Mouse (Mus musculus) kidney, postnatal 0 days (tissue): ENCODE measurements at regions not wholly inside any gene's neighbourhood (a gene's known extent, or its start where the extent isn't known, plus 50 kb on each side); places are given as distances from the start of the nearest gene placed in this dataset.

ENCODE experiments used
- ATAC-seq: fragments of 200-750 bp; cut with Nextera tagmentation; replicated peaks from 2 replicates; pipeline ENCODE4 v1.8.0; 2017; ENCODE audit warnings: low read depth, moderate number of reproducible peaks, moderate TSS enrichment, moderate library complexity; ENCODE audit not compliant: low FRiP score
- DNase-seq: peaks from one replicate; pipeline ENCODE4 v3.0.0-alpha.2; 2016; ENCODE audit warnings: low spot score
- H3K27ac ChIP-seq: fragments of 300-500 bp; sonication (generic); 2 replicates; pipeline ENCODE4 v1.5.1; 2014; ENCODE audit warnings: mild to moderate bottlenecking
- H3K27me3 ChIP-seq: fragments of 300-500 bp; sonication (generic); 2 replicates; pipeline ENCODE4 v1.6.1; 2014; ENCODE audit warnings: low read length, mixed read lengths; ENCODE audit not compliant: insufficient read depth
- H3K36me3 ChIP-seq: fragments of 300-500 bp; sonication (generic); 2 replicates; pipeline ENCODE4 v1.6.1; 2014; ENCODE audit warnings: low read length, mixed read lengths; ENCODE audit not compliant: insufficient read depth
- H3K4me1 ChIP-seq: fragments of 300-500 bp; sonication (generic); replicated peaks from 2 replicates; pipeline ENCODE4 v1.6.1; 2014; ENCODE audit warnings: antibody characterized with exemption, low read length, mixed read lengths; ENCODE audit not compliant: insufficient read depth
- H3K4me2 ChIP-seq: fragments of 300-500 bp; sonication (generic); 2 replicates; pipeline ENCODE4 v1.6.1; 2014; ENCODE audit warnings: mild to moderate bottlenecking, low read length, moderate library complexity, mixed read lengths
- H3K4me3 ChIP-seq: fragments of 300-500 bp; sonication (generic); replicated peaks from 2 replicates; pipeline ENCODE4 v1.5.1; 2014; ENCODE audit warnings: low read depth, low read length
- H3K9ac ChIP-seq: fragments of 300-500 bp; sonication (generic); 2 replicates; pipeline ENCODE4 v1.6.1; 2014; ENCODE audit warnings: low read depth, low read length
- H3K9me3 ChIP-seq: fragments of 300-500 bp; sonication (generic); replicated peaks from 2 replicates; pipeline ENCODE4 v1.6.1; 2016; ENCODE audit warnings: low read length, inconsistent platforms, mixed read lengths
- CTCF ChIP-seq: IDR thresholded peaks from 2 replicates; pipeline ENCODE4 v1.5.1; 2016; ENCODE audit warnings: antibody characterized with exemption, low read depth, mild to moderate bottlenecking, moderate library complexity
- WGBS: fragments of 180-500 bp; shearing (Covaris S2); extraction: QIAGEN DNeasy Blood & Tissue Kit; methylation state at CpG from one replicate; pipeline ENCODE4 v1.1.7; 2014; 5-methylcytosine and 5-hydroxymethylcytosine counted together

DNA sequence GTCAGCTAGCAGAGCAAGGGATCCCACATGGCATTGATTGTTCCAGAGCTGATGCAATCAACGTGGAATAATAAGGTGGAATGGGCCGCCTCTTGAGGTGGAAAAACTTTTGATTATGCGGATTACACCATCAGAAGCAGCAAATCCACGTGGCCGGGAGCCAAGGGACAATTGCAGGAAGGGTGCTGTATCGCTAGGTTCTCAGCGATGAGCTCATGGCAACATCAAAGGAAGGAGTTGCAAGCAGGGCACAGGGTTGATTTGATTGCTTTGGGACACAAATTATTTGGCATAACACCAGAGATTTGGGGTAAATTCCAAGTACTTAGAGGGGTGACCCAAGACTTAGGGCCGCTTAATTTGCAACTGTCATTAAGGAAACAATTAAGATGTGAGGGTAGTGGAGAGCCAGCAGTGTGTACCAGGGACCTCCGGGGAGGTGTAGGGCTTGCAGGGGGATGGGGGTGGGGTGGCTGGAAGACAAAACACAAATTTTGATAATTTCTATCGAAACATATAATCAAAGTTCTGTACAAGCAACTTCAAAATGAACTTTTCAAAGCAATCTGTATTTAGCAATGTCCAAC, 182.8 kb upstream of the Mpdz start:
- ATAC-seq: no peak
- Histone ChIP-seq H3K4me1 (no peaks in the 10 kb centered on the region), H3K9me3 (no peaks in the 10 kb centered on the region), H3K9ac (no peak overlapping the region), H3K27me3 (no peaks in the 10 kb centered on the region), H3K4me2 (no peak overlapping the region), H3K4me3 (no peak overlapping the region), H3K27ac (no peak overlapping the region), H3K36me3 (no peaks in the 10 kb centered on the region)
- DNase-seq: no peak
- WGBS: 36% methylated on average over 10 of the region's 10 CpGs
- no peak for TF ChIP-seq CTCF

- Histone ChIP-seq H3K4me3 (no peak overlapping the region), H3K27me3 (no peaks in the 10 kb centered on the region), H3K4me1 (no peaks in the 10 kb centered on the region), H3K27ac (no peak overlapping the region), H3K9ac (no peak overlapping the region), H3K36me3 (no peaks in the 10 kb centered on the region), H3K4me2 (no peak overlapping the region), H3K9me3 (no peaks in the 10 kb centered on the region)
- DNase-seq: no peak
- WGBS: 89% methylated on average over 4 of the region's 4 CpGs
- TF ChIP-seq CTCF: no peak
- ATAC-seq: no peak
Measured at GRCm38 (mm10) chr4:81624111-81624510, 181.5 kb upstream of the Mpdz start.

GRCm38 (mm10) chr4:81621391-81622137, 178.9 kb upstream of the Mpdz start:
- Histone ChIP-seq H3K9me3 (no peaks in the 10 kb centered on the region), H3K4me2 (no peak overlapping the region), H3K4me3 (no peak overlapping the region), H3K4me1 (no peaks in the 10 kb centered on the region), H3K27me3 (no peaks in the 10 kb centered on the region), H3K36me3 (no peaks in the 10 kb centered on the region), H3K27ac (no peak overlapping the region), H3K9ac (no peak overlapping the region)
- WGBS: 68% methylated on average over 8 of the region's 8 CpGs
- TF ChIP-seq CTCF: no peak
- ATAC-seq (no peak), DNase-seq (no peak)

DNA sequence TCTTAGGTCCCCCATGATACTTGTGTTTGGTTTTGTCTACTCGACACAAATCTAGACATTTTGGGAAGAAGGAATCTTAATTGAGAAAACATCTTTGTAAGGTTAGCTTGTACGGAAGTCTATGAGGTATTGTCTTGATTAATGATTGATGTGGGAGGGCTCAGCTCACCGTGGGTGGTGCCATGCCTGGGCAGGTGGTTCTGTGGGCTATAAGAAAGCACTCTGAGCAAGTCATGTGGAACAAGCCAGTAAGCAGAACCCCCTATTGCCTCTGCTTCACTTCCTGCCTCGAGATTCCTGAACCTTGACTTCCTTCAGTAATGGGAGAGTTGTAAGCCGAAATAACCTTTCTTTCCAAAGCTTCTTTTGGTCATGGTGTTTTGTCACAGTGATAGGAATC, 174.6 kb upstream of the Mpdz start:
- Histone ChIP-seq H3K36me3 (no peaks in the 10 kb centered on the region), H3K4me3 (no peak overlapping the region), H3K27ac (no peak overlapping the region), H3K27me3 (no peaks in the 10 kb centered on the region), H3K9me3 (no peaks in the 10 kb centered on the region), H3K4me1 (no peaks in the 10 kb centered on the region), H3K4me2 (no peak overlapping the region), H3K9ac (no peak overlapping the region)
- TF ChIP-seq CTCF: no peak
- 29% methylated on average over 5 of the region's 5 CpGs for WGBS
- DNase-seq (peak; percentile 38), ATAC-seq (peak; percentile 88; the same call in 1 of the 2 replicates)

DNA sequence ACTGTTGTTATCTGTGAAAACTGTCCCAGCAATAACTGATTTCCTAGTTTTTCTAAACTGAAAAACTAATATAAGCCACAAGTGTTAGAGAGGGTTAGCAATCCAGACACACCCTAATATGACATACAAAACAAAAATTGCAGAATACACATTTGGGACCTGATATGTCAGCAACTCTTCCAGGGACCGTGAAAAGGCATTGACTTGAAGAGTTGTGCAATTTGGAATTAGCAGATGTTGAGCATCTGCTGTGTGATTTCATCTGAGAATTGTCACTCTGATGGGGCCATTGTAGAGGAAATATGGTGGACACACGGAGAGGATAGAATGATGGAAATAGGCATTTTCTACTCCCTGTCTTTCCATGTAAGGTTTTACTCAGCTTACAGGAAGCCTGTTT, 168.6 kb upstream of the Mpdz start:
- Histone ChIP-seq H3K27me3 (no peaks in the 10 kb centered on the region), H3K4me1 (no peaks in the 10 kb centered on the region), H3K9ac (no peak overlapping the region), H3K9me3 (no peaks in the 10 kb centered on the region), H3K4me3 (no peak overlapping the region), H3K27ac (no peak overlapping the region), H3K36me3 (no peaks in the 10 kb centered on the region), H3K4me2 (no peak overlapping the region)
- 82% methylated on average over 2 of the region's 2 CpGs for WGBS
- ATAC-seq: no peak
- no peak for DNase-seq
- TF ChIP-seq CTCF: no peak

DNA sequence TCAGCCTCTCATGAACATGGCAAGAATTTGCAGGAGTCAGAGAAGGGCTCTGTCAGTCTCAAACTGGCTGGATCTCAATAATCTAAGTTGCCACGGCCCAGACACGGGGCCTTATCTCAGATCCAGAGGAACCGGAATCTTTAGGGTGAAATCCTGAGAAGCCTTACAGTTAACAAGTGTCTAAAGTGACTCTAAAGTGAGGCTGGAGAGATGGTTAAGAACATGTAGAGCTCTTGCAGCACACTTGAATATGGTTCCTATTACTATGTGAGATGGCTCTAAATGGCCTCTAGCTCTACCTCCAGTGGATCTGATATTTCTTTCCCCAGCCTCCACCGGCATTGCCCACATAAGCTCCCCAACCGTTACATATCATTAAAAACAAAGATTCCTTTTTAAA, 157.8 kb upstream of the Mpdz start:
- H3K27ac ChIP-seq: no peak overlapping the region
- no peak overlapping the region for H3K4me3 ChIP-seq
- ATAC-seq (no peak), DNase-seq (no peak)
- no peak overlapping the region for H3K9ac ChIP-seq
- no peaks in the 10 kb centered on the region for H3K36me3 ChIP-seq
- no peak overlapping the region for H3K4me2 ChIP-seq
- no peaks in the 10 kb centered on the region for H3K4me1 ChIP-seq
- TF ChIP-seq CTCF: no peak
- H3K27me3 ChIP-seq: no peaks in the 10 kb centered on the region
- no peaks in the 10 kb centered on the region for H3K9me3 ChIP-seq
- 89% methylated on average over 5 of the region's 5 CpGs for WGBS
